Mouse (Mus musculus): ENCODE measurements around the gene Sel1l2. TPM values are rescaled to one million over a fixed set of nuclear protein-coding genes. Genes with fewer than 3 reads are reported as not detected.
"Not testable (repeated sequence)": the region's sequence is repeated elsewhere in the genome, so short reads cannot be mapped to it uniquely, and the experiment has no call there.

Gene Sel1l2
- polyA plus RNA-seq, 1 experiment, result not detected

DNA sequence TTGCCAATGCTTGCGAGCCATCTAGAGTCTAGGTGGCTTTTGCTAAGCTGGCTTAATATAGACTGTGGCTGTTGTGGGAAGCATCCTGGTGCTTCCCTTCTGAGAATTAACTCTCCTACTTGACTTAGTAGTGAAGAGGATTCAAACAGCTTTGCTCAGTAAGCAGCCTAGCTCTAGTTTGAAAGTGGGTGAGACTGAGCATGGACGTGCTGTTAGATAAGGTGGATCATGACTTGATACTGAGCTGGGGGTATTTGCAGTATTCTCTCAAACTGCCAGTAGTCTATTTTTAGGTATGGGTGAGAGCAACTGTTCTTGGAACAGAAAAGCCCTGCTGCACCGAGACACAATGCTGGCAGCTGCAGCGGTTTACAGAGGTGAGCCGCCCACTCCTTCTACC lies 186.9 kb downstream of the Sel1l2 start:
- Histone ChIP-seq H3K4me1 (ENCODE audit: control insufficient read depth, insufficient read depth, low read length) (no peaks in the 10 kb centered on the region), H3K4me3 (replicated peaks; ENCODE audit: control insufficient read depth, low read depth, low read length) (no peak overlapping the region), H3K27ac (ENCODE audit: control insufficient read depth, insufficient read depth, low read depth, low read length, poor library complexity) (no peak overlapping the region)
- WGBS, result 71% methylated on average over 5 of the region's 5 CpGs
- TF ChIP-seq CTCF (IDR thresholded peaks at IDR 0.05; ENCODE audit: control insufficient read depth, insufficient read depth, low read length) (no peak), POLR2A (IDR thresholded peaks at IDR 0.05; ENCODE audit: borderline replicate concordance, control insufficient read depth, low read depth, low read length) (no peak)

DNA sequence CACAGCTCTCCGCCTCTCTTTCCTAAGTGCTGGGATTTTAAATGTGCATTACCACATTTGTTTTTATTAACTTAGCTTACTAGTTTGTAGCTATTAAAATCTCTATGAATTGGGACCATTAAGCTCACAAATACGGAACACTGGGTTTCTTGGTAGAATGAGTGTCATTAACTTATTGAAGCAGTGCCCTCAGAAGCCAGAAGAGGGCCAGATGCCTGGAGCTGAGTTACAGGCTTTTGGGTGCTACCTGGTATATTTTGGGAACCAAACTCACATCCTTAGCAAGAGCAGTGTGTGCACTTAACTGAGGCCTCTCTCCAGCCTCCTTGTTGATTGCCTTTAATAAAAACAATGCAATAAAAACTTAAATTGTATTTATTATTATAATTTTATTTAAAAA lies 188.8 kb downstream of the Sel1l2 start:
- Histone ChIP-seq H3K27ac (ENCODE audit: control insufficient read depth, insufficient read depth, low read depth, low read length, poor library complexity) (no peak overlapping the region), H3K4me1 (ENCODE audit: control insufficient read depth, insufficient read depth, low read length) (no peaks in the 10 kb centered on the region), H3K4me3 (replicated peaks; ENCODE audit: control insufficient read depth, low read depth, low read length) (no peak overlapping the region)
- 73% methylated on average over 2 of the region's 2 CpGs for WGBS
- no peak for TF ChIP-seq POLR2A (IDR thresholded peaks at IDR 0.05; ENCODE audit: borderline replicate concordance, control insufficient read depth, low read depth, low read length)
- TF ChIP-seq CTCF (IDR thresholded peaks at IDR 0.05; ENCODE audit: control insufficient read depth, insufficient read depth, low read length), result no peak

DNA sequence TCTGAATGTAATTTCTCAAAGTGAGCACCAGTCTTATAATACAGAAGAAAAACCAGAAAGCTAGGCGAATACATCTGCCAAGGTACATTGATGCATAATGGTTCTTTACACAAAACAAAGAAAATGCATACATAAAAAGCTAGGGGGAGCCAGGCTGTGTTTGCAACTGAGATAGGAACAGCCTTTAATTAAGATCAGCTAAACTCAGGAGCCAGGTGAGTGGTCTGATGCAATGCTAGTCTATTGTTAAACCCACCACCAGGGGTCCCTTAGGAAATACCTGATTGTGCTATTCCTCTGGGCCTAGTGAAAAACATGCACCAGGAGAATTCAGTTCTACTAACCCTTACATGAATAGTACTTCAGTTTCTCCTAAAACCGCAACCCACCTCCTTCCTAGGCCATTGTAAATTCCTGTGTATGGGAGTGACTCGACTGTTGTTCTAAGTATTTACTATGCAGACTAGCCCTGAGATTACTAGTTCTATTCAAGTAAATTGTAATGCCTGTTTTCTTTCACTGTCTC lies 203.8 kb downstream of the Sel1l2 start:
- not testable (repeated sequence) for H3K27ac ChIP-seq (ENCODE audit: control insufficient read depth, insufficient read depth, low read depth, low read length, poor library complexity); H3K4me1 ChIP-seq (ENCODE audit: control insufficient read depth, insufficient read depth, low read length); H3K4me3 ChIP-seq (replicated peaks; ENCODE audit: control insufficient read depth, low read depth, low read length)
- 86% methylated on average over 3 of the region's 3 CpGs for WGBS

Other genes starting within 250 kb of the Sel1l2 start
- gene Gm17374, start 237.7 kb downstream of the Sel1l2 start, polyA plus RNA-seq (2011; ENCODE audit: insufficient read depth, insufficient read length, low replicate concordance, missing spikeins), result 47.6 TPM in 1 of 2 replicates, not detected in the other
- 13.2 and 15.5 TPM in 2 replicates for gene Esf1, start 219.1 kb downstream of the Sel1l2 start, polyA plus RNA-seq (2011; ENCODE audit: insufficient read depth, insufficient read length, low replicate concordance, missing spikeins)
- gene Ndufaf5, start 219.1 kb downstream of the Sel1l2 start, polyA plus RNA-seq (2011; ENCODE audit: insufficient read depth, insufficient read length, low replicate concordance, missing spikeins), result 2.2 and 6.5 TPM in 2 replicates
- gene Macrod2, start 5.6 kb upstream of the Sel1l2 start, polyA plus RNA-seq (2011; ENCODE audit: insufficient read depth, insufficient read length, low replicate concordance, missing spikeins), result 2.8 and 4.7 TPM in 2 replicates